Mouse (Mus musculus) MEL-GATA-1-ER (cell line): ENCODE results near the gene Rgs9.
"Not testable (repeated sequence)": the region's sequence is repeated elsewhere in the genome, so short reads cannot be mapped to it uniquely, and the experiment has no call there.

Source experiments
- DNase-seq: peaks from one replicate; pipeline ENCODE4 v3.0.0-alpha.2; 2012; ENCODE audit warnings: low read depth; ENCODE audit errors: extremely low read depth

The Rgs9 gene

DNA sequence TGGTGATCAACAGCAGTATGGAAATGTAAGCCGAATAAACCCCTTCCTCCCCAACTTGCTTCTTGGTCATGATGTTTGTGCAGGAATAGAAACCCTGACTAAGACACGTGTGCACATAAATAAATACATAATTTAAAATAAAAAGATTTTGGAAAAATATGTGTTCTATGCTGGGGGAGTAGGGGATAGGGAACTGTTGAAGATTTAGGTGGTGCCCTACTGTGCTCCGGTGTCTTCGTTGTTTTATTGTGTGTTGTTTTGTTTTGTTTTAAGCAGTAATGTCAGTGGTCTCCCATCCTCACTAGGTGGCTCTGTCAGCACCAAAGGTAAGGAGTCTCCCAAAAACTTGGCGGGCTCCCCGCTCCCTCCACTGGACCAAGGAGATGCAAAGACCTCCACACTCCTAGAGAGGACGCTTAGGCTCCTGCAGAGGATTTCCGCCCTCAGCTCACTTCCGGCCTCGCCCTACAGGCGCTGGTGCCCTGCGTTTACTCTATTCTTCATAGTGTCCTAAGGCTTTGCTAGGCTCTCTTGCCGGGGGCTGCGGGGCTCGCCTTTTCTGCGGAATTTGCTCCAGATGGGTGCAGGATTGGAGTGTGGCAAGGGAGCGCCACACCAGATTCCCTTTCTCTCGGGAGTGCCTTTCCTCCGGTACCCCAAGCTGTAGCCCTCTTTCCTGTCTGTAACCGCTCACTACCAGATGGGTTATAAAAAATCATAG lies 14.1 kb upstream of the Rgs9 start:
- DNase-seq = no peak

GRCm38 (mm10) chr11:109305680-109306079 lies 7.8 kb upstream of the Rgs9 start:
- no peak for DNase-seq

DNA sequence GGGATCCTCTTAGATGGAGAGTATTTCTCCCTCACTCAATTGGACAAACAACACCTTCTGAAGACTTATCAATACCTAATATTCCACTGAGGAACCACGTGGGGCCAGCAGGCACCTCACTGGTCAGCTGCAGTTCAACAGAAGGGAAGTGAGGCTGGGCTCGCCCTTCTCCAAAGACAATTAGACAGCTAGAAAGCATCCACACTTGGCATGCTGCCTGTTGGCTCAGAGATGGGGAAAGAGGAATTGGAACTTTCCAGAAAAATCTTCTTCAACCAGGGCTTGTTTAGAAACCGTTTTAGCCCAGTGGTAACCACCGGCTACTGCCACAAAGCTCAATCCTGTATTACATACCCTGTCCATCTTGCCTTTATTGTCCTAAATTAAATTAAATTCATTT lies 4.4 kb upstream of the Rgs9 start:
- no peak for DNase-seq

GRCm38 (mm10) chr11:109297031-109297430 lies 898 bp downstream of the Rgs9 start:
- no peak for DNase-seq

GRCm38 (mm10) chr11:109292056-109292455 lies 5.9 kb downstream of the Rgs9 start:
- DNase-seq = no peak

DNA sequence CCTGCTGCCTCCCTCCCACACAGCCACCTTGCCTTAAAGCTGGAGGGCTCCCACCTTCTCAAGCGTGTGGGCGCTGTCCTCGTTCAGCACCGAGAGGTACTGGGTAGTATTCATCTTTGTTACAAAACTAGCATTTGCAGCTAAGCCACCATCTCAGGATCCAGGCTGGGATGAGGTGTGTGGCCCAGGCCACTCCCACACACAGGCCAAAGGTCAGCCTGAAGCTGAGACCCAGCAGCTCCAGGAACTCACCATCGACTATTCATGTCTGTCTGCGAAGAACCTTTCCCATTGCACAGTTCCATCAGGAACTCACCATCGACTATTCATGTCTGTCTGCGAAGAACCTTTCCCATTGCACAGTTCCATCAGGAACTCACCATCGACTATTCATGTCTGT lies 8.6 kb downstream of the Rgs9 start:
- DNase-seq = not testable (repeated sequence)

GRCm38 (mm10) chr11:109284811-109285210 lies 13.1 kb downstream of the Rgs9 start:
- no peak for DNase-seq

DNA sequence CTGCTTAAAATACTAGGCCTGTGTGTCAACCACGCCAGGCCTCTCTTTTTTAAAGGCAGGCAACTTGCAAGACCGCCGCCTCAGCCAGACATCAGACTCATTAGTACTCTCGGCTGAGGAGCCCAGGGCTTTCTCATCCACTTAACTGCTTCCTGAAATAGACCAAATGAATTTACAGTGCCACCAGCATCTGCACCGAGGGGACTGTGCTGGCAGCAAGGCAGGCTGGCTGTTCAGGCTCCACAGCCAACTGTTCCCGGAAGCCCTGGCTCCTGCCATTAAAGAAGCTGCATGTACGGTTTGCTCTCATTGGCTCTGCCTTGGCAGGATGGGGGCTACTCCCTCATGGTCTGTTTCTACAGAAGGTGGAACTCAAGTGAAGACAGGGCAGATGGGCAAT lies 19.7 kb downstream of the Rgs9 start:
- no peak for DNase-seq

DNA sequence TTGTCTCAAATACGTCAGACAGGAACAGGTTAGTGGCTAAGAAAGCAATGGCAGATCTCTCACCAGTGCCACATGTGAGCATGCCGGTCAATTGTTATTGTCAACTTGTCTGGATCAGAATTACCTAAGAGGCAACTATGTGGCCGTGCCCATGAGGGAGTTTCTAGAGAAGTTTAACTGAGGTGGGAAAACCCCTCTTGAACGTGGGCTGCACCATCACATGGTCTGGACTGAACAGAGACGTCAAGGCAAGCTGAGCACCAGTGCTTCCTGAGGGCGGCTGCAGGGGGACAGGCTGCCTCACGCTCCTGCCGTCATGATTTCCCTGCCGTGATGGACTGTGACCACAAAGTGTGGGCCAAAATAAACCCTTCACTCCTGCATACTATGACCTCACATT lies 26.5 kb downstream of the Rgs9 start:
- DNase-seq = no peak

- DNase-seq = no peak
These were observed 27.6 kb downstream of the Rgs9 start for GRCm38 (mm10) chr11:109270366-109270765.

DNA sequence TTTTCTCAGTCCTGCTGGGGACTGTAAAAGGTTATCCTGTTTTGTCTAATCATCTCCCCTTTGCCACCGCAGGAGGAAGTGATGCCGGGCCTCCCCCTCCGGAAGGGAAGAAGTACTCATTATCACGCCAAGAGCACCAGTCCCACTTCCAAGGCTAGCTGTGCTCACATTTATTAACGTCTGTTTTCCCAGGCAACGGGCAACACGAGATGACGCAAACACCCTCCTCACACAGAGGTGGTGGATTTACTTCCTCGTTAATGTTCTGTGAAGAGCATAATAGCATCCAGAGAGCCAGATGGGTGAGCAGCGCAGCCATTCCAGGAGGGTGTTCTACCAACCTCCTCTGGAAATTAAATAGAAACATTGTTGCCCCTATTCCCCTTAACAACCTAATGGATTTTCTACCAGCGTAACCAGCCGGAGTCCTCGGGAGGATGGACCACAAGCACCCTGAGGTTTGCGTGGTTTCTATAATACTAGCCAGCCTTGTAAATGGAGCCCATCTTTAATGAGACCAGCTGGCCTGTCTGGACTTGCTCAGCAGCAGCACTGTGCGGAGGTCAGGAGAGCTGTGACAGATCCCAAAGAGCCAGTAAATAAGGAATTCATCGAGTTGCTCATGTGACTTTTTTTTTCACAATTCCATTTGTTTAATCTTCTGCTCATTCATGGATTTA lies 28.1 kb downstream of the Rgs9 start:
- DNase-seq = peak; percentile 41

DNA sequence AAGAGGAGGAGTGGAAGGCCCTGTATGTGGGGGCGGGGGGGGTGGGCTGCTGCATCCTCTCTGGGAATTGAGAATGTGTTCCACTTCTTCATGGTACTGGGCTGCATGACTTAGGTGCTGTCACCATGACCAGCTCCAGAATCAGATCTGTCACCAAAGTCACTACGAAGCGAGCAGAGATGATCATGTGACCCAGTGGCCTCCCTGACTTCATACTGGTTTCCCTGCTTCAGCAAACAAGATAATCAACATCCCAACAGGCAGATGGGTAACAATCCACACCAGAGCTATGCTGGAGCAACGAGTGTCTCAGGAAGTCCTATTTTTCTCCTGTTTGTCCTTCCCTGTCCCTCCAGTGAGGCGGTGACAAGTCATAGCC lies 28.7 kb downstream of the Rgs9 start:
- DNase-seq = no peak

DNA sequence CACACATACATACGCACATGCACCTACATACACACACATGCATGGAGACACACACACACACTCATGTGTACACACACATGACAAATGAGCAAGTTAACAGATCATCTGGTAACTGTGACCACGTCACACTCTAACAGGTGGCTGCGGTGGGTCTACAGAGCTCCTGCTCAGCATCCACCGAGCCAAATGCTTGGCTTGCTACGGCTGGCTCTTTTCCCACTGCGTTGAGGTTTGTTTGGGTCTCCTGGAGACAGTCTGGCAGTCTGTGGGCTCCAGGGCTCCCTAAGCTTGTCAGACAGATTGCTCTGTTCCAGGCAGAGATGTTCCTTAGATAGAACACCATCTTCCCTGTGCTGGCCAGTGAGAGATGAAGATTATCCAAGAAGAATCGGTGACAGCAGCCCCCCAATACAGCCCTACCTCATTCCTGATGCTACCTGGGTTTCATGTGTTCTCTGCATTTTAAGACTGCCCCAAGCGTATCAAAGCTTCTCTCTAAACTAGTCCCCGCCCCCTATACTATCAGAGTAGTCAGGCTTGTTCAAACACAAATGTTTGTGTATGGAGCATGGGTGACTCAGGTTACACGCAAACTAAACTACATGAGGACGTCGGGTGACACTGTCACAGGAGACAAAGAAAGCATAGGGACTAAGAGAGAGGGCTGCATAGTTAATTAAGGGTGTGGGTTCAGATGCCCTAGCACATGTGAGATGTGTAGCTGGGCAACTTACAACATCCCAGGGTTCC lies 31.6 kb downstream of the Rgs9 start:
- DNase-seq = no peak

DNA sequence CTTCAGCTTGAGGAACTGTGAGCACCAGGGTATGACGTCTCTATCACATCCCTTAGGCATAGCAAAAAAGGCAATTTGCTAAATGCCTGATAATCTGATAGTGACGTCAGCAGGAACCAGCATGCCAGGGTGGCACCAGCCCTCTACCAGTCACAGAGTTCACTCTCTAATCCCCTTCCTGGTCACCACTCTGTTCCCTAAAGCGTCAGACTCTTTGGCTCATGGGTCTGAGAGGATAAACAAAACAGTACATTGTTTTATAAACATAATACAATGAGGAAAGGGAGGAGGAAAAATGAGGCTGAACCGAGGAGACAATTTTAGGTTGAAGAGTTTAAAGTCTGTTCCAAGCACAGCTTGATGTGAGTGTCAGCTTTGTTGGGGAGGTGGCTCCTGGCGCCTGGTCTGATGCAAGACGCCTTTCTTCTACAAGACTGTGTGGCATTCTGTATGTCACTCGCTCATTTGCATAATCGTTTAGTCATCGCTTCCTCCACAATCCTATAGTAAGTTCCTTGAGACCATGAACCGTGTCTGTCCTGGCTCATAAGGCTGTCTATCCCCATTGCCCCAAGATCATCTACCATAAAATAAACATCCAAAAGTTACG lies 33.7 kb downstream of the Rgs9 start:
- no peak for DNase-seq

DNA sequence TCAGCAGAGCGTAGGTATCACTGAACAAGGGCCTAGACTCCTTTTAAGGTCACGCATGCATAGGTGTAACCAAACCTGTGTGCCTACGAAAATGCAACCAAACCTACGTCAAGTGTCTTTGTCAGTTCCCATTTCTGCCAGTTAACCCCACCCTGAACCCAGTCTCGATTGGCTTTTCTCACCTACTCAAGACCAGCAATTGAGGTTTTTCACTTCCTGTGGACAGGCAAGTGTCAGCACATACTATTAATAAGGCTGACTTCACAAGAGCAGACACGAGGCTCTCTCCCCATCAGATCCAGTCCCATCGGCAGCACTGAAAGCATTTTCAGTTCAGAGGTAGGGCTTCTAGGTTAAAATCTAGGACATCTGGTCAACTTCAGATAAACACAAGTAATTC lies 37.4 kb downstream of the Rgs9 start:
- no peak for DNase-seq

- no peak for DNase-seq
These were observed 38.7 kb downstream of the Rgs9 start for GRCm38 (mm10) chr11:109258941-109259910.

DNA sequence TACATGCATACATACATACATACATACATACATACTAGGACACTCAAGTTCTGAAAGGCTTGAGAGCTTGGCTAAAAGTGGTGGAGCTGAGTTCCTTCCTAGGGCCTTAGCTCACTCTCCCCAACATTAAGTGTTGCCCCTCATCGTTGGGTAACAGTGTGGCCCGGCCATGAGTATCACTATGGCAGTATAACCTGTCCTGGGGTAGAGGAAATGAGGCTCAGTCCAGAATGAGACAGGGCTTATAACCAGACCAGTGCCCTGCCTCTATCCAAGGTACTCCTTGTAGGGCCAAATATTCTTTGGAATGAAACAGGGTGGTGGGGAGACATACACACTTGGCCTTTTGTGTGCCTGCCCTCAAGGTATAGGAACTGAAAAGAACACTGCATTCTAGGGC lies 40.1 kb downstream of the Rgs9 start:
- DNase-seq = no peak

GRCm38 (mm10) chr11:109255022-109255421 lies 42.9 kb downstream of the Rgs9 start:
- no peak for DNase-seq

- no peak for DNase-seq
These were observed 45.4 kb downstream of the Rgs9 start for GRCm38 (mm10) chr11:109252483-109252882.

GRCm38 (mm10) chr11:109250566-109250965 lies 47.4 kb downstream of the Rgs9 start:
- no peak for DNase-seq

GRCm38 (mm10) chr11:109246920-109247319 lies 51.0 kb downstream of the Rgs9 start:
- no peak for DNase-seq
